Mouse (Mus musculus): ENCODE measurements around the gene Wipi1.

GRCm38 (mm10) chr11:109654581-109654980 is 42.8 kb upstream of the Wipi1 start:
- TF ChIP-seq MYOG (IDR thresholded peaks at IDR 0.05; ENCODE audit: control insufficient read depth, extremely low read depth, insufficient read length) (no peak), CTCF (IDR thresholded peaks at IDR 0.05; ENCODE audit: control insufficient read depth, insufficient read depth, insufficient read length) (no peak), MAX (IDR thresholded peaks at IDR 0.05) (no peak), FOSL1 (IDR thresholded peaks at IDR 0.05; ENCODE audit: insufficient read depth, low read length, poor library complexity, severe bottlenecking) (no peak), USF1 (IDR thresholded peaks at IDR 0.05; ENCODE audit: low read depth) (no peak), CEBPB (IDR thresholded peaks at IDR 0.05; ENCODE audit: low read depth) (no peak), MYOD1 (IDR thresholded peaks at IDR 0.05; ENCODE audit: control insufficient read depth, insufficient read length, low read depth) (no peak)

Data from C2C12 (cell line).